Mouse (Mus musculus): ENCODE data around the gene Dpp6.
A peak's percentile ranks its signal among the peaks of the same experiment; 100 is the strongest.

Dpp6 gene

DNA sequence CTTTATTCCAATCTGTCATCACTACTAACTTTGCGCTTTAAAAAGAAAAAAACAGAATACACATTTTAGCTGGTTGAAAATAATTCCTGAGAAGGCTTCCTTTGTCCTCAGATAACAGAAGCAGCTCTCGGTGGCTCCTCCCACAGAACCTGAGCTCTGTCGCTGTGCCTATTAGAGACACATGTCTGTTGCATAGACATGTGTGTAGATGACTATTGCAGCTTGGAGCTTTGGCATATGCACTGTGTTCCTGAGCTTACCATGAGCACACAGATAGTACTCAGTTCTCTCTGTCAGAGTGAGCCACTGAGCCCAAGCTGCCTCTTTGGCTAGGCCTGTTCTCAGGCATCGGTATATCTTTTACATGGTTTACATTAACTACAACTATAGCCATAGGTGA, 732.3 kb downstream of the Dpp6 start:
- no peak for DNase-seq

DNA sequence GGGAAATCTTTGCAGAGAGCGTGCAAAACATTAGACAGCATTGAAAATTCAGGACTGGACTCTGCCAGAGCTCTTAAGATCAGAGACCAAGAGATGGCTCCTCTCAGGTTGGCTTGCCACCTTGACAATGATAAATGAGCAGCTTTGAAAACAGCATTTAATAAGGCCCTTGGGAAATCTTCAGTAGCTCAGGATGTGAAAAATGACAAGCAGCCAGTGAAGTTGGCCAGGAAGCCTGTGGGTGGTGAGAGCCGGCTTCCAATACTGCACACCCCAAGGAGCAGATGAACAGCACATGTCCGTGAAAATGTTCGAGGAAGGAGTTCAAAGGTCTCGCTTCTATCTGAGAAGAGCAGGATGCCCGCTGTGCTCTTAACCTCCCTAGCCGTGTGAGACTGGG, 748.7 kb downstream of the Dpp6 start:
- no peak for DNase-seq

DNA sequence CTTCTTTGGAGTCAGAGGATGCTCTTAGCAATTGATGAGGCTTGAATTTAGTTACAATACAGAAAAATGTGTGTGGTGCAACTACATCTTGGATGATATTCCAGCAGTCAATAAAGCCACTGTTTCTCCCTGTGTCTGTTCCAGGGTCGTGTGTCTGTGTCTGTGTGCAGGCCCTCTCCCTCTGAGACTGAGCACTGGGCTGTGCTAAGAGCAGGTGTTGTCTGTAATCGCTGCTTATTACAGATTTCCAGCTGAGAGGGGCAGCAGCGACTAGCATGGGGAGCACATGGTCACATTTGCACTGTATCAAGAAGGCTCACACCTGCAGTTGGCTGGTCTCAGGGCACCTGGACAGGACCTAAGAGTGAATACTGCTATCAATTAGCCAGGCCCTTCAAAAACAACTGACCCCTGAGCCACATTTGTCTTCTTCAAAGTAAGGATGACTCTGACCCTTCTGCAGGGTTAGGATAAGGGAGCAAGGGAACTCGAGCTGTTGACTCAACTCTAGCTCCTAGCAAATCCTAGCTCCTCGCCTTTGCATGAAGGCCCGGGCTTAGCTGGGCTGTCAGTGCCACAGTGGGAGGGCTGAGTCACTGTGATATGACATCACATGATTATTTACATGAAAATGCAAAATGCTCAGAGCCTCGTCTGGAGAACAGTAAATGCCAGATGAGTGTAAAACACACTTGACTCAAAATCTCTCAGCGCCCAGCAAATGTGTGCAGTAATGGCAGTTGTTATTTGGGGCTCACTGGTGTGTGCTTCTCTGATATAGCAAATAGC, 771.2 kb downstream of the Dpp6 start:
- DNase-seq, result no peak

DNA sequence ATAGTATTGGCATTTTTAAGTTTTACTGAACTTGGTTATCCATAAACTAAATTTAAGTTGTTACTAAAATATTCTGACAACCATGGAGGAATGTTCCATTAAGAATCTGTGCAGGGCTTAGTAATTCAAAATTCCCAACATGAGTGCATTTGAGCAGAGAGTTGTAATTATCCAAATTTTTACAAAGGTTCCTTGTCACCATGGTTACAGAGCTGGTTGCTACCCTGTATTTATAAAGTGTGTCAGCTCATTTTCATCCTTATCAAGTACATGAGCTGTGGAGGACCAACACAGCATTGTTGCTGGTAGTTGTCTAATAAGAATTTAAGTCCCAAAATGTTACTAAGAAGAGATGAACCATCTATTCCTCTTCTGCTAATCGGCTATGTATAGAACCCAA, 787.1 kb downstream of the Dpp6 start:
- no peak for DNase-seq

DNA sequence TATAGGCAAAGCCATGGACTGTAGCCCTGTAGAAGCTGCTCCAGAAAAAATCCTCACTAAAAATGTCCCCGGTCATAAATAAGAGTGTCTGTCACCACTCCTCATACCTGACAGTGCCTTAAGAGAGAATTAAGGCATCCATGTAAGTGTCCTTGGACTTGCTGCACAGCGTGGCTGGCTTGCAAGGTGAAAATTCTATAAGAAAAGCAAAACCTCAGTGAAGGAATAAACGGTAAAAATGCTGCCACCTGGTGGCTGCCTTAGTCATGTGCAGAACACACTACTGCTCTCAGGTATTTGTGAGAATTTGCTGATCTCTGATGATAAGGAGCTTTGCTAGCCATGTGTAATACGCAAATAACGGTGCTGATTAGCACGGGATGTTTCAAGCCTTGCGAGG, 798.8 kb downstream of the Dpp6 start:
- peak in 1 of 2 experiments; percentile 5 for DNase-seq

DNA sequence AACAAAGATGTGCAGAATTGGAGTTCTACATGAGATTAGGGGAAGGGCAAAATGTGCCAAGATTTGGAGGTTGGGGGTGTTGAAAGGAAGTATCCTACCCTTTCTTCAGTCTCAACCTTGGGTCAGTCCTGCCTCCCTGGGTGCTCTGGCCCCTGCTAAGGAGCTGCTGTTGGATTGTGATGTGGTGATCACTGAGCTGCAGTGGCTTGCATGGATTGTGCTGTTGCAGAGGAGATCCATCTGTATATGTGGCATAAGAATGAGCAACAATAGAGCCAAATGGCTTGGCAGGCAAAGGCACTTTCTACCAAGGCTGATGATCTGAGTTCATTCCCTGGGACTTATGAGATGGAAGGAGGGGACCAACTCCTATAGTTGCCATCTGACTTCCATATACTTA, 804.8 kb downstream of the Dpp6 start:
- no peak for DNase-seq

DNA sequence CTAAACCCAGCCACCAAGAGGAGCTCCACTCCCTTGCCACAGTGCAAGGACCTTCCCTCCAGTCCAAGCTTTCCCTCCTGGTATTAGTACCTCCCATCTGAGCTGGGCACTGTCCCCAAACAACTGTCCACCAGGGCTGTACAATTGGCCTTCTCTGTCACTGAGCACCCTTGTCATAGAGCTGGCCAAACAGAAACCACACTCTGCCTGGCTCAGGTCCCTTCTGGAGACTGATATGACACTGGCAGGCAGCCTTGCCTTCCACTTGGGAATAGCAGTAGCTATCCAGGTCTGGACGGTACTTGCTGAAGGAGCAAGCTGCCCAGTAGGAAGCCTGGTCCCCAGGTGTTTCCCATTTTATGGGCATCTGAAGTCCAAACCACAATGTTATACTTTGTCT, 806.9 kb downstream of the Dpp6 start:
- DNase-seq, result no peak

DNA sequence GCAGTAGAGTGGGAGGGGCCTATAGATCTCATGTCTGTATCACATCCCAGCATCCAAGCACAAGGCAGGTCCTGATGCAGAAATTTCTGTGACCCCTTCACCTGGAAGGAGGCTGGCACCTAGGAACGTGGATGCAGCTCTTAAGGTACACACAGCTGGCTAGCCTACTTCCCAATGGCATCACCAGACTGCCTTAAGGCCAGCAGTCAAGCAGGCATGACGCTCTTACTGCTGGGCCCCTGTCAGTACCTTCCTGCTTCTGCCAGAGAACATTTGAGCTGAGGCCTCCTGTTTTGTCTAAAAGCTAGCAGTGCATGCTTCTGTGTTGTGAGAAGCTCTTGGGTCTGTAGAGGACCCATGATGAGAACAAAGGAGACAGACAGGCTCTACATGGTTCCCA, 815.1 kb downstream of the Dpp6 start:
- no peak for DNase-seq

DNA sequence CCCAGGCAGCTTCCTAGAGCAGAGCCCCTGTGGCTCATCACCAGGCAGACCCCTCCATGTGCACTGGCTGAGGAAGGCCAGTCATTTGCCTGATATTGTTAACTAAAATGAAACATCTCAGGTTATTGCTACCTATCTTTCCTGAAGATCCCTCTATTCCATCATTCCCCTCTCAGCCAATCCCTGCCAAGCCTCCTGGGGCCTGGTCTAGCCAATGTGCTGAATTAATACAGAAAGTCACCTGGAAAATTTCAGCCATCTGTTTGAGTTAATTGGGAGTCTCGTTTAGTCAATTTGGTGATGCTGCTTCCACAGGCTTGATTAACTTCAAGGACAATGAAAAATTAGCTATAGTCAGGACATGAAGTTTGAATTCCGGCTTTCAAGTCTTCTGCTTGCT, 818.9 kb downstream of the Dpp6 start:
- no peak for DNase-seq

DNA sequence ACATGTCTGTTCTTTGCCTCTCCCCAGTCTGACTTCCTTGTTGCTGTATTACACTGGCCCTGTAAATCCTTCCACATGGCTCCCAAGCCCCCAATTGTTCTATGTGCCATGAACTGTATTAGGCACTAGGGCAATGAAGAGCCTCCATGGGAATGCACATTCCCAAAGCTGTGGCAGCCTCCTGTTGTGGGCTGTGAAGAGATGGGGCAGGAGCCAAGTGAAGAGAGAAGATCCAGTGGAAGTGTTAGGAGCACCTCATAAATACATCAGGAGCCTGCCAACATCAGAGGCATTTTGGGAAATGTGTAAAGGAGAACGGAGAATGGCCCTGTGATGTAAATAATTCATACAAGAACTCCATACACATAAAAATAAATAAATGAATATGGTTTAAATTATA, 824.9 kb downstream of the Dpp6 start:
- DNase-seq, result no peak

DNA sequence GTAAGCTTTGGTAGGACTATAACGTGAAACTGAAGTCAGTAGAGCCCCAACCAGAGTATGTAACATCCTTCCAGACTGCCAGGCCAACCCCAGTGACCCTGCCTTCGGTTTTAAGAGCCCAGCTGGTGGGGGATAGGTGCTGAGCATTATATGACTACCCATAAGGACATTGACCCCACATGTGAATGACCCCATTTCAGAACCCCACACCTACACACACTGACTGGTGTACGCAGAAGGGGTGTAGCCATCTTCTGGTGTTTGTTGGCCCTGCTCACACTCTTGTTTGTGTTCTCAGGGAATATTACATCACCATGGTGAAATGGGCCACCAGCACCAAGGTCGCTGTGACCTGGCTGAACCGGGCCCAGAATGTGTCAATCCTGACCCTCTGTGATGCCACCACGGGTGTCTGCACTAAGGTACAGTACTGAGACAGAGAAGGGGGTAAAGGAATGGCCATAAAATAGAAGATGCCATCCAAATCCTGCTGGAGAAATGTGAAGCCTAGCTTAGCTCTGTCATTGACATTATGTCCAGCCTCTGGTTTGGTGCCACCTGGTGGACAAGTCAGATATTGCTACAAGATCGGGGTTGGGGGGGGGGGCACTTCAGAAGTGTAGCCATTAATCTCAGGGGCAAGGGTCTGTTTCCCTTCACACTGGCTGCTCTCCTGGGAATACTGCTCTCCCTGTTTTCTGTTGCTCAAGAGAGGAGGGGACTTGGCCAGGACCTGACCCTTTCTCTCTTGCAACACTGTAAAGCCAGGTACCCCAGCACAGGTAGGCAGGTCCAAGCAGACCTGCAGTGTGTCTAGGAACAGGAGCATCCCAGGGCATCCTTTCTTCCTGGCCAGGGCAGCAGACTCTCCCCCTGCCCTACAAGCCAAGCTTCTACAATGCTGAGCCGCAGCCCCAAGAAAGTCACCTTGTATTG, 835.1 kb downstream of the Dpp6 start:
- no peak for DNase-seq

DNA sequence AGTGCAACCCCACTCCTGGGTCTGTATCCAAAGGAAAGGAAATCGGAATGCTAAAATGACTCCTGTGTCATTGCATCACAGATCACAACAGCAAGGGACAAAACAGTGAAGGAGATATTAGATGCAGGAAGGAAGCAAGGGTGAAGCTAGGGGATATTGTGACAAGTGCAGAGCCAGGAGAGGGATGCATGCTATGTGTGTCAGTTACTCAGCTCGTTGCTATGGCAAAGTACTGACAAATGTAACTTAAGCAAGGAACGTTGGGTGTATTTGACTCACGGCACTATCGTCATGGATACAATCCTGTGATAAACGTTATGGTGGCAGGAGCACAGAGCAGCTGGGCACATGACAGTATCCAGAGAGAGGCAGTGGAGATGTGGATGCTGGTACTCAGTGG, 839.1 kb downstream of the Dpp6 start:
- DNase-seq, result no peak

DNA sequence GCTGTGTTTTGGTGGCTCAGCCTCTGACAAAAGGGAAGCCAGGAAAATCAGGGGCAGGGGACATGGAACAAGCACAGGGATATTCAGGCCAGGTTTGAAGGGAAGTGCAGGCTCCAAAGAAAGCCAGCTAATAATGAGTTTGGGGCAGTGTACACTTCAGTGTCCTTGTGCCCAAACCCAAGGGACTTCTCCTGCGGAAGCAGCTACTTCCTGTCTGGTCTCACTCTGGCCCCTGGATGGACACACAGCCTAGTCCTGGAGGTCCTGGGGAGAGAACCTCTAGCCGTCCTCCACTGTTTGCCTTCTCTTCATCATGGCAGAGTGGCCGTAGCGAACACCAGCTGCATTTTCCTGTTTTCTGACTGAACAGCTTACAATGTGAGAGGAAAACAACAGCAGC, 840.7 kb downstream of the Dpp6 start:
- no peak for DNase-seq

DNA sequence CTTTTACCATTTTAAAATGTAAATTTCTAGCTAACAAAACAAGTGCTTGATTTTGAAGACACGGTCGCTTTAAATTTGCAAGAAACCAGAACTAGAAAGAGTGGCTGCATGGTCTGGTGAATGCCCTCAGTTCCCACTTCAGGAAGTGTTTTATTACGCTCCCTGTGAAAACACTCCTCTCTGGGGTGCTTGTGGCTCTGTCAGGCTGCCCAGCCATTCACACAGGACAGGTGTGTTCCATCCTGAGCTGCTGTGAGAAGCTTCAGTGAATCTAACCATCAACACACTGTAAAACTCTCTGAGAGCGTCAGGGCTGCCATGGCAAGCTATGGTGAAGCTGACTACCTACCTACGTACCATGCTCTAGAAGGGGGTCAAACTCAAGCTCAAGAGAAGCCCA, 841.2 kb downstream of the Dpp6 start:
- DNase-seq, result no peak

DNA sequence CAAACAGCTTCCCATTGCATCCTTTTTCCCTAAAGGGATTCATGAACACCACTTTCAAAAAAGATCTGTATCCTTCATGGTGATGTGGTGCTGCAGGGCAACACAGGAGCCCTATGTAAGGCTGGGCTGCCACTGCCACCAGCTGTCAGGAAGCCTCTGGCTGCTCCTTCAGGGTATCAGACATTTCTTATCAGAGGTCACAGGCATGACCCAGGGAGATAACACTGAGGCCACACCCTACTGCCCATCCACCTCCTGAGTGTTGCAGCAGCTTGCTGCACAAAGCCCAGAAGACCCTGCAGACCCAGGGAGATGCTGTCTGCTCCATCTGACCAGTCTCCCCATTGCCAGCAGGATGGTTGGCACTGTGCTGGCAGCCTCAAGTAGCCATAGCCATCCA, 841.6 kb downstream of the Dpp6 start:
- DNase-seq, result no peak

DNA sequence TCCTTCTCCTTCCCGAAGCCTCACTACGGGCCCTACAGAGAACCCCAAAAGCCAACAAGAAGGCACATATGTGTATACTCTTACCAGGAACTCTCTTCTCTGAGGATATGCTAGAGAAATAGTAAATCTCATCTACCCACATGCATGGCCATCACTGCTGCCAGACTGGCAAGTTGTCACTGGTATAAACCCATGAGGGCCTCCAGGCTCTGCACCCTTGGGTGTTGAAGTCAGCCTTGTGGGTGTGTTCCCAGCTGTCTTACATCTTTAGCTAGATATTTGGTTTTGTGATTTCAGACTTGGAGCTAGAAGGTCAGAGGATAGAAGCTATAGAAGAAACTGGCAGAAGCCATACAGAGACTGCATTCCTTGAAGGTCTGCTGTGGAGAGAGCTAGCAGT, 842.0 kb downstream of the Dpp6 start:
- no peak for DNase-seq

DNA sequence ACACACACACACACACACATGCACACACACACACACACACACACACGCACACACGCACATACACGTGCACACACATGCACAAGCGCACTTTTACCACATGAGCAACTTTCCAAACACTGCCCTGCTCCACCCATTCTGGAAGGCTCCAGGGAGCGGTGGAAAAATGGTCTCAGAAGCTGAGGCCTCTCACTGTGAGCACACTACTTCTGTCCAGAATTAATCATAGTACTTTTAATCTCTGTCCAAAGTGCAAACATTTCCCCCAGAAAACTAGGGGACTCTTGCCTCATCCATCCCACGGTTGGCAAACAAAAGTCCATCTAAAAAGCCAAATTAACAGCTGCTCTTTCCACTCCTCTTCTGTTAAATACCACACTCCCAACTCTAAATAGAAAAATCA, 842.8 kb downstream of the Dpp6 start:
- DNase-seq, result no peak

DNA sequence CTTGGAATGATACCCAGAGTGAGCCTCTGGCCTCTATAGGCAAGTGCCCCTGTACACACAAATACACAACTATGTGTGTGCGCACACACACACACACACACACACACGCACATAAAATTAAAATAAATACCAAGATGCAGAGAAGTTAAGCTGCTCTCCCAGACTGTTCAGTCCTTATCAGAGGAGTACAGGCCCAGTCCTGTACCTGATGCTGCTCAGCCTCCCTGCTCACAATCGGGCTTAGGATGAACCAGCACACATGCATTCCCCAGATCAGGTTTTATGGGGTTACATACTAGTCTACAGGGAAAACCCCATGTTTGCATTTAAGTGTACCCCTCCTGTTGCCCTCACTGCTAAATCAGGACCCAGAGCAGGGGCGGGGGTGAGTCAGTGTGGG, 847.1 kb downstream of the Dpp6 start:
- DNase-seq, result no peak

DNA sequence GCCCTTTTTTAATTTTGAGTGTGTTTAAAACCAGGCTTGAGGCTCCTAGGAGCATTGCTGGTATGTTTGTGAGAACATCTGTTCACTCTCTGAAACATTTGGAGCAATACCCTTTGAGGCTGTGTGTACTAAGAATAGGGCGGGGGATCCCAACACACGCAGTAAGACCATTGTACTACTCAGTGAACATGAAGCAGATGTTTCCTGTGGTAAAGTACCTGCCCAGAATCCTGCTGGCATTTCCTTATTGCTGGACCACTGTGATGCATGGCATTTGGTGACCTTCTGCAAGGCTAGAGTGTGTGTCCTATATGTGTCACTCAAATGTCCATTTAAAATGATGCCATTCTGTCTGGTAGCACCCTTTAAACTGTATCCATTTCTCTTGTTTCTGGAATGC, 854.5 kb downstream of the Dpp6 start:
- DNase-seq, result no peak

DNA sequence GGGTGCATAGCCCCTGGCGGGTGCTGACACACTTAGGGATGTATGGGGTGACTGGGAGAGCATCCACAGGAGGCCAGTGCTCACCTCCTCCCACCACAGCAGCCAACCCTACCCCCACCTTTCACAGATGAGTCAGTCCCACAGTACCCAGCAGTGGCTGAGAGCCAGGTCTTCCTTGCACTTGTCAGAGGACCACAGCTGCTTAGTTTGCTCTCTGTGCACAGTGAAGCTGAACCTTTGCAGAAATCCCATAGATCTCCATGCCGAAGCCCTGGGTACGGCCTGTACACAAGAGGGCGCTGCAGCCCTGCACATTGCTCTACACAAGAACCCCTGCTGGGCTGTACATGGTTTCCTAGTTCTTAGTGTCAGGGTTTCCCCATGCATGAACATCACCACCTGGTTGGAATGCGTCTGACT, 860.3 kb downstream of the Dpp6 start:
- peak in 1 of 2 experiments; percentile 3 for DNase-seq

DNA sequence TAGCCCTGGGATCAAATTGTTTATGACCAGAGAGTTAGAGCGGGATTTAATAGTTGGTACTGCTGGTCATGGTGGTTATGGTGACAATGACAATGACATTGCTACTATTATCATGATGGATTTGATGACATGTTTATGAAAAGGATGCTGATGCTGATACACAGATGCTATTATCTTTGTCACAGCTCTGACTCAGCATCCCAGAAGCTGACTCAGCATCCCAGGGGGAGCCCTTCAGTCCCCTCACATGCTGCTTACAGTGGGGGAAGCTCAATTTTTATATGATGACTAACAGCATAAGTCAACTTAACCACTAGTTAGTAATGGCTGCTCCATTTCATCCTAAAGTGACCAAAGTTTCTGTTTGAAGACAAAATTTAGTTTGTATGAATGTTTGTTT, 862.1 kb downstream of the Dpp6 start:
- no peak for DNase-seq

DNA sequence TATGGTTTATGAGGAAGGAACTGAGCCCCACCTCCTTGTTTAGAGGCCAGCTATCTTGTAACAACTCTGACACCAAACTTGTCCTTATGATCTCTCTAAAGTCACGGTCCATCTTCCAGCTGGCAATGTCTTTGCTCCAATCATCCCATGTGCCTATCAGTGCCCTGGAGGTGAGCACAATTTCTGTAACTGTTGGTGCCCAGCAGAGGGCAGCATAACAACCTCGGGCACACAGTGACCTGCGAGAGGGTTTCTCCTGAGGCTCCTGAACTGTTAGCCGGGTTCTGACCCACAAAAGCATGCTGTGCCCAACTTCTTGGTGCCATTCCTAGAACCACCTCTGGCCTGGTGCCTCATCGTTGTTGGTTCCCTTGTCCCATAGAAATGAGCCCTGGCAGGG, 863.5 kb downstream of the Dpp6 start:
- DNase-seq, result peak in 1 of 2 experiments; percentile 7

DNA sequence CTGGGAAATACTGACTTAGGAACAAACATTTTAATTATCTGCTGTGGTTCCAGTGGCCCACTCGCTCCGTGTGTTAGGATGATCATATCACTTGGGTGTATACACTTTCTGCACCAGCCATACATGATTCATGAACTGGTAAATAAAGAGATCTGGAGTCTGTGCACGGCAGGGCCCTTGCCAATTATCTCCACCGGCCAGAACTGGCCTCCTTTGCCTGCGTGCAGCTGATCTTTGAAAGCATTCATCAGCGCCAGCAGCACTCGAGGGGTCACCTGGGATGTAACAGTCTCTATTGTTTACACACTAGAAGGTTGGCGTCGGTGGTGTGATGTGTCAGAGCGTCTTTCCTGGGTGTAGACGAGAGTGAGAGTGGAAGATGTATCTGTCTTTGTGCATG, 868.2 kb downstream of the Dpp6 start:
- no peak for DNase-seq

DNA sequence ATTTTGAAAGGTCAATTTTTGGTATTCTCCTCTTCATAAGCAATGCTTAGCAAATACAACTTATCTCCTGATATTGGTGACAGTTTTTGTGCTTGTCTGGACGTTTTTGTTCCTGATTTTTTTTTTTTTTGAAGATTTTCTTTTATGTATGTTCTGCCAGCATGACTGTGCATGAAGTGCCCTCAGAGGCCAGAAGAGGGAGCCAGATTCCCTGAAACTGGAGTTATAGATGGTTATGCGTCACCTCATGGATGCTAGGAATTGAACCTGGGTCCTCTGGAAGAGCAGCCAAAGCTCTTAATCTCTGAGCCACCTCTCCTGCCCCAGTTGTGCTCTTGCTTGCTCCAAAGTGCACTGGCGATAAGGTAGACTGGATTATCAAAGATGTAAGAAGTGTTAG, 868.9 kb downstream of the Dpp6 start:
- no peak for DNase-seq
